Mouse (Mus musculus) C2C12 (cell line): ENCODE measurements around the gene Parp2.

Experiments used
- CTCF ChIP-seq: IDR thresholded peaks from one replicate; pipeline ENCODE4 v1.5.1; 2011; ENCODE audit not compliant: control insufficient read depth, insufficient read depth, insufficient read length
- USF1 ChIP-seq: IDR thresholded peaks from one replicate; pipeline ENCODE4 v1.6.1; 2011; ENCODE audit warnings: low read depth, mild to moderate bottlenecking, control low read depth, moderate library complexity

- TF ChIP-seq CTCF (no peak), USF1 (no peak)
Measured at GRCm38 (mm10) chr14:50782166-50782565, 25.5 kb upstream of the Parp2 start.
